Mouse (Mus musculus): ENCODE results near the gene Bri3. TPM values are rescaled to one million over a fixed set of nuclear protein-coding genes. Genes with fewer than 3 reads are reported as not detected.
A peak's percentile ranks its signal among the peaks of the same experiment; 100 is the strongest.

Gene Bri3
- polyA plus RNA-seq, 1 experiment from 2014 or later: 139 TPM

DNA sequence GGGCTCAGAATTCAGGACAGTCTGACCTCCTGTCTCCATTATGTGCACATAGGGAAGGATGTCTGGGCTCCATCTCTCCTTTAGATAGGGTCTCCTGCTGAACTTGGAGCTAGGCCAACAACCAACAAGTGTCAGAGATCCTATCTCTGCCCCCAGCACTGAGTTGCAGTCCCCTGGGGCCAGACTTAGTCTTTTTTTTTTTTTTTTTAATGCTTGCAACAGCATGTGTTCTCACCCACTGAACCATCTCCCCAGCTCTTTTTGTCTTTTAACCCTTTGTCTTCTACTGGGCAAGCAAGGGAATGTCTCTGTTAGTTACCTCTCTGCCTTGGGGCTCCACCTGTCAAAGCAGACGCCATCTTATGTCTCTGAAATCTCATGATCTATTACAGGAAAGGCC is 5.3 kb upstream of the Bri3 start:
- no peak overlapping the region for H3K27ac ChIP-seq
- no peak overlapping the region for H3K9ac ChIP-seq
- no peaks in the 10 kb centered on the region; the same call in 1 of the 2 replicates for H3K4me1 ChIP-seq
- H3K4me2 ChIP-seq: no peak overlapping the region
- no peaks in the 10 kb centered on the region for H3K27me3 ChIP-seq
- no peaks in the 10 kb centered on the region for H3K9me3 ChIP-seq
- no peaks in the 10 kb centered on the region for H3K36me3 ChIP-seq (replicated peaks)
- no peak overlapping the region for H3K4me3 ChIP-seq (replicated peaks)
- WGBS: 77% methylated on average over 1 of the region's 1 CpGs
- no peak for ATAC-seq (ENCODE audit: low FRiP score)

DNA sequence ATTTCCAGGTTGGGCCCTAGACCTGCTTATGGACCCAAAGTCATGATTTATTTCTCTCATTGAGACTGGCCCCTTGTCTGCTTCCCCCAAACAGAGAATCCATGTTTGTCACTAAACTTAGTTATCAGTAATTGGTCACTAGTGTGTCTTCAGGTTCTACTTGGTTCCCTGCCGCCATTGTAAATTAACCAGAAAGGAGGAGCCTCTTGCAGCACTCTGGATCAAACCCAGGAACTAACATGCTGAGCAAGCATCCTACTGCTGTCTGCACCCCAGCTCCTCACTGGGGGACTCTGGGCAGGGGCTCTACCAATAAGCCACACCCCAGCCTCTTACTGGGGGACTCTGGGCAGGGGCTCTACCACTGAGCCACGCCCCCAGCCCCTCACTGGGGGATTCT is 1.4 kb downstream of the Bri3 start:
- no peak for ATAC-seq (ENCODE audit: low FRiP score)
- Histone ChIP-seq H3K27ac (no peak overlapping the region), H3K9ac (no peak overlapping the region), H3K27me3 (no peaks in the 10 kb centered on the region), H3K36me3 (replicated peaks) (no peaks in the 10 kb centered on the region), H3K9me3 (no peaks in the 10 kb centered on the region), H3K4me2 (no peak overlapping the region), H3K4me3 (replicated peaks) (no peak overlapping the region), H3K4me1 (no peaks in the 10 kb centered on the region; the same call in 1 of the 2 replicates)
- 78% methylated on average over 2 of the region's 2 CpGs for WGBS

DNA sequence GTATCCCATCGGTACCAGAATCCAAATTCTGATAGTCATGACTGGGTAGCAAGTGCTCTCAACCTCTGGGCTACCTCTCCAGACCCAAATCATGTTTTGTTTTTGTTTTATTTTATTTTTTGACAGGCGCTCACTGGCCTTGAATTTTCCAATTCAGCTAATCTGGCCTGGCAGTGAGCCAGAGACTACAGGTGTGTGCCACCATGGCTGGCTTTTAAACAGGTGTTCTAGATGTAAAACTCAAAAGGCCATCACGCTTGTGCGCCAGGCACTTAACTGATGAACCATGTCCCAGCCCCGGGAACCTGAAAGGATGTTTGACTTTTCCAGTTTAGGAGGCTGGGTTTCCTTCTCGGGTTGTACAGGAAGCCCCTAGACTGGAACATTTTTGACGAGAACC is 2.4 kb downstream of the Bri3 start:
- Histone ChIP-seq H3K27ac (no peak overlapping the region), H3K9ac (no peak overlapping the region), H3K4me1 (no peaks in the 10 kb centered on the region; the same call in 1 of the 2 replicates), H3K36me3 (replicated peaks) (no peaks in the 10 kb centered on the region), H3K4me2 (no peak overlapping the region), H3K4me3 (replicated peaks) (no peak overlapping the region), H3K9me3 (no peaks in the 10 kb centered on the region), H3K27me3 (no peaks in the 10 kb centered on the region)
- 93% methylated on average over 7 of the region's 7 CpGs for WGBS
- no peak for ATAC-seq (ENCODE audit: low FRiP score)

DNA sequence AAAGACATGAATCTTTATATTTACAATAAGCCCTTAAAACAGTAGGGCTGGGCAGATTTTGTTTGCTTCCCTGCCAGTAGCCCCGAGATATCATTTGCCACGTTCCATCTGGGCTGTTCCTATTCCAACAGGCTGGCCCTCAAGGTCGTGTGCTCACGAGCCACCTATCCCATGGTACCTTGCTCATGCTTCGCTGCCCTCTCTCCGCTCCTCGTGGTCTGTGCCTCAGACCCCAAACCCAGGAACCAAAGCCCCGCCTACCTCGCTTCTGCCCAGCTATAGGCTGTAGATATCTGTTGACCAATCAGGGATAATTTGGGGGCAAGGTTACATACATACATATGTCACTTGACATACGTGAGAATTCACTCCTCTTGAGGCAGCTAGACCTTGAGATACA is 3.1 kb downstream of the Bri3 start:
- no peaks in the 10 kb centered on the region for H3K4me1 ChIP-seq
- H3K36me3 ChIP-seq (replicated peaks): no peaks in the 10 kb centered on the region
- H3K27ac ChIP-seq: no peak overlapping the region
- H3K9ac ChIP-seq: no peak overlapping the region
- 87% methylated on average over 10 of the region's 10 CpGs for WGBS
- ATAC-seq (ENCODE audit: low FRiP score): no peak
- no peak overlapping the region for H3K4me2 ChIP-seq
- H3K4me3 ChIP-seq (replicated peaks): no peak overlapping the region
- H3K27me3 ChIP-seq: no peaks in the 10 kb centered on the region
- no peaks in the 10 kb centered on the region for H3K9me3 ChIP-seq

DNA sequence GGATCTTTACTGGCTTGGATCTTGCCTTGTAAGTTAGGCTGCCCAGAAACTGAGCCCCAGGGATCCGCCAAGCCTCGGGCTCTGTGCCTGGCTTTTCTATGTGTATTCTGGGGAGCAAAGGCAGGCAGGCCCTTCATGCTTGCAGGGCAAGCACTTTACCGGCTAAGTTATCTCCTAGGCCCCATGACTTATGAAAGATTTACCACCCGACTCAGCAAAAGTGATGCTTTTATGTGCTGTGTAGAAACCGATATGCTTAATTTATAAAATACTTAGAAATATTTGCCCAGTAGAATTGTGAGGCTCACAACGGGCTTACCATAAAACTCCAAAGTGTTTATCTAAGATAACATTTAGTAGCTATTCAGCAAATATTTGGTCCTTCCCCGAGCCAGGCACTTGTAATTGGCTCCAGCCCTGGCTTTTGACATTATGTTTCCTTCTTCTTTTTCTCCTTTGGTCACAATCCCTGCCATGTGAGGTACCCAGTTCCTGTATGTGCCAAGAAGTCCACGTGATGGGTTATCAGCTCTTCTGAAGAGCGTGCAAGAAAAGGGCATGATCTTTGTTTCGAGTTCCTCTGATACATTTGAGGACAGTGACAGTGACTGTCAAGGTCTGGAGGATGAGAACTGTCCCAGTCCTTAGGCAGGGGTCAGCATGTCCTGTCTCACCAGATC is 3.8 kb downstream of the Bri3 start:
- WGBS: 87% methylated on average over 10 of the region's 10 CpGs
- no peaks in the 10 kb centered on the region for H3K4me1 ChIP-seq
- H3K9ac ChIP-seq: no peak overlapping the region
- no peaks in the 10 kb centered on the region for H3K9me3 ChIP-seq
- H3K4me3 ChIP-seq (replicated peaks): no peak overlapping the region
- H3K4me2 ChIP-seq: no peak overlapping the region
- no peak overlapping the region for H3K27ac ChIP-seq
- ATAC-seq (ENCODE audit: low FRiP score): no peak
- no peaks in the 10 kb centered on the region for H3K27me3 ChIP-seq
- H3K36me3 ChIP-seq (replicated peaks): no peaks in the 10 kb centered on the region

DNA sequence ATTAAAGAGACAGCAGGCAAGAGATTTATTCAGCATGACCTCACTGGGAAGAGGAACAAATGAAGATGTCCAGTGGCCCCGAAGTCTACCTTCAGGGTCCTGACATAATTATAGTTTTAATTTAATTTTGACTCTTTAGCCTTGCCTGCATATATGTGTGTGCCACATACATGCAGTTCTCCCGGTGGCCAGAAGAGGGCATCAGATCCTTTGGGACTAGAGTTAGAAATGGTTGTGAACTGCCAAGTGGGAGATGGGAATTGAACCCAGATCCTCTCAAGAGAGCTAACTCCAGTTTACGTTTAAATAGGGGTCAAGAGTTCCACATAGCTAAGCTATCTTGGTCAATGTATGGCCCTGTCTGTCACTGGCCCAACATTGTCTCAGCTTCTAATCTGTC is 5.6 kb downstream of the Bri3 start:
- ATAC-seq (ENCODE audit: low FRiP score): no peak
- peaks cover 6% of the 10 kb centered on the region for H3K4me1 ChIP-seq
- no peaks in the 10 kb centered on the region for H3K27me3 ChIP-seq
- WGBS: 83% methylated on average over 3 of the region's 3 CpGs
- H3K4me2 ChIP-seq: no peak overlapping the region
- no peaks in the 10 kb centered on the region for H3K36me3 ChIP-seq (replicated peaks)
- no peaks in the 10 kb centered on the region for H3K9me3 ChIP-seq
- H3K9ac ChIP-seq: no peak overlapping the region
- no peak overlapping the region for H3K27ac ChIP-seq
- no peak overlapping the region for H3K4me3 ChIP-seq (replicated peaks)

DNA sequence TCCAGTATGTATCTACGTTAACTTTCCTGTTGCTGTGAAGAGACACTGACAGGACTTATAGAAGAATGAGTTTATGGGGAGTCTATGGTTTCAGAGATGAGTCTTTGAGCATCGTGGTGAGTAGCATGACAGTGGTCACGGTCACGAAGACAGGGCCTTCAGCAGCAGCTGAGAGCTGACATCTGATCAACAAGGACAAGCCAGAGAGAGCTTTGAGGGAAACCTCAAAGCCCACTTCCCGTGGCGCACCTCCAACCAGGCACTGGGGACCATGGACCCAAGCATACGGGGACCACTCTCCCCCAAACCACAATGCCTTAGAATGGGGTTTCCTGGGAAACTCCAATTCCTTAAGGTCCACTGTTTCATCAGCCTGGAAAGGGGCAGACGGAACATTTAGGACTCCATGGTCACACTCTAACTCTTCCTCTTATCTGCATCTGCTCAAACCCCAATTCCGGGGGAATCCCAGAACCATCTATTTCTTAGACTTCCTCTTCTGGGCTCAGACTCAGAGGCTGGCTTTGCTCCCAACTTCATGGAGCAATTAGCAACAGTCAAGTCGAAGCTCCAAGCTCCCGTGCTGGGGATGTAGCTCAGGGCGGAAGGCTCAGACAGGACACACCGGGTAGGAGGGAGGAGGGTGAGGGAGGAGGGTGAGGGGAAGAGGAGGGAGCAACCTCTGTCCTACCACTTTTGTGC is 7.8 kb downstream of the Bri3 start:
- H3K4me2 ChIP-seq: no peak overlapping the region
- H3K9ac ChIP-seq: no peak overlapping the region
- H3K4me3 ChIP-seq (replicated peaks): no peak overlapping the region
- no peaks in the 10 kb centered on the region for H3K36me3 ChIP-seq (replicated peaks)
- peaks cover 14% of the 10 kb centered on the region for H3K4me1 ChIP-seq
- H3K9me3 ChIP-seq: no peaks in the 10 kb centered on the region
- H3K27ac ChIP-seq: no peak overlapping the region
- ATAC-seq (ENCODE audit: low FRiP score): no peak
- no peaks in the 10 kb centered on the region for H3K27me3 ChIP-seq
- WGBS: 92% methylated on average over 13 of the region's 13 CpGs

DNA sequence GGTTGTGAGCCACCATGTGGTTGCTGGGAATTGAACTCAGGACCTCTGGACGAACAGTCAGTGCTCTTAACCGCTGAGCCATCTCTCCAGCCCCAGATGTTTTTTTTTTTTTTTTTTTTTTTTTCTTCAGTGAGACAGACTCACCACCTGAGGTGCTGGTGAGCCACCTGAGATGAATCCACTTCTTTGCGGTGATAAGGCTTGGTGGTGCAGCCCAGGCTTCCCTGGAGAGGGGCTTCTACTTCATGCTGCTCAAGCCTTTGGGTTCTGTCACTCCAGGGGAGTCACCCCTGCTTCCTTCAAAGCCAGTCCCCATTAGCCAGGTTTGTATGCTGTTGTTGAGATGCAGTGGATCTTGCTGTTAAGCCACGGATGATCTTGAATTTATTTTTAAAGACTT is 9.0 kb downstream of the Bri3 start:
- Histone ChIP-seq H3K36me3 (replicated peaks) (peaks cover 1% of the 10 kb centered on the region; the same call in 1 of the 2 replicates), H3K4me2 (no peak overlapping the region), H3K9me3 (no peaks in the 10 kb centered on the region), H3K27me3 (no peaks in the 10 kb centered on the region), H3K4me1 (peaks cover 26% of the 10 kb centered on the region), H3K4me3 (replicated peaks) (no peak overlapping the region), H3K27ac (no peak overlapping the region), H3K9ac (no peak overlapping the region)
- 73% methylated on average over 4 of the region's 4 CpGs for WGBS
- no peak for ATAC-seq (ENCODE audit: low FRiP score)

DNA sequence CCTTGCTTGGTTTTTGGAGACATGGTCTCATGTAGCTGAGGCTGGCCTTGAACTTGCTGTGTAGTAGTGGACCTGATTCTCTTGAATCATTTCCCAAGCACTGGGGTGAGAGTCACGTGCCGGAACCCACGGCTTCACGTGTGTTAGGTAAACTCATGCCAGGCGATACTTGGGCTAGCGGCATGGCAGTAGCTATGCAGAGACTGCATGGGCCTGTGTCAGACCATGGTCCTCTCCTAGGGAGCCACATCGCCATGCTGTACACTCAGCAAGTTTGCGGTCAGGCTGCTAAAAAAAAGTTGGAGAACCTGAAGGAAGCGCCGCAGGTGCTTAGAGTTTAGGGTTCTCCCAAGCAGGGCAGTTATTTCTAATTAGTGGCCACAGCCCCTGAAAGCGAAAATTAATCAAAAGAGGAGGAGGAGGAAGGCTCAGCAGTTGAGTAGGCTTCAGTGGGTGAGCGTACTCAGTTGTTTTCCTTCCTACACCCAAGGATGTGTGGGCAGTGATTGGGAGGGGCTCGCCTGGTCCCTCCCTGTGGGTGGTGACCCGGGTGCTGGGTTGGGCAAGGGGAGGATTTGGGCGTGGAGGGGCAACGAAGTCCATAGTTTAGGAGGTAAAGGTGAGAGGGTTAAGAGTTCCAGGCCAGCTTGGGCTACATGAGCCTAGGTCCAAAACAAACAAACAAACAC is 10.0 kb downstream of the Bri3 start:
- peak; percentile 7; the same call in 1 of the 2 replicates for ATAC-seq (ENCODE audit: low FRiP score)
- Histone ChIP-seq H3K27me3 (no peaks in the 10 kb centered on the region), H3K9ac (no peak overlapping the region), H3K4me1 (peaks cover 36% of the 10 kb centered on the region), H3K9me3 (no peaks in the 10 kb centered on the region), H3K4me2 (peak overlapping the region; percentile 85), H3K27ac (no peak overlapping the region), H3K4me3 (replicated peaks) (peak overlapping the region; percentile 98), H3K36me3 (replicated peaks) (peaks cover 9% of the 10 kb centered on the region; the same call in 1 of the 2 replicates)
- 57% methylated on average over 16 of the region's 16 CpGs for WGBS

DNA sequence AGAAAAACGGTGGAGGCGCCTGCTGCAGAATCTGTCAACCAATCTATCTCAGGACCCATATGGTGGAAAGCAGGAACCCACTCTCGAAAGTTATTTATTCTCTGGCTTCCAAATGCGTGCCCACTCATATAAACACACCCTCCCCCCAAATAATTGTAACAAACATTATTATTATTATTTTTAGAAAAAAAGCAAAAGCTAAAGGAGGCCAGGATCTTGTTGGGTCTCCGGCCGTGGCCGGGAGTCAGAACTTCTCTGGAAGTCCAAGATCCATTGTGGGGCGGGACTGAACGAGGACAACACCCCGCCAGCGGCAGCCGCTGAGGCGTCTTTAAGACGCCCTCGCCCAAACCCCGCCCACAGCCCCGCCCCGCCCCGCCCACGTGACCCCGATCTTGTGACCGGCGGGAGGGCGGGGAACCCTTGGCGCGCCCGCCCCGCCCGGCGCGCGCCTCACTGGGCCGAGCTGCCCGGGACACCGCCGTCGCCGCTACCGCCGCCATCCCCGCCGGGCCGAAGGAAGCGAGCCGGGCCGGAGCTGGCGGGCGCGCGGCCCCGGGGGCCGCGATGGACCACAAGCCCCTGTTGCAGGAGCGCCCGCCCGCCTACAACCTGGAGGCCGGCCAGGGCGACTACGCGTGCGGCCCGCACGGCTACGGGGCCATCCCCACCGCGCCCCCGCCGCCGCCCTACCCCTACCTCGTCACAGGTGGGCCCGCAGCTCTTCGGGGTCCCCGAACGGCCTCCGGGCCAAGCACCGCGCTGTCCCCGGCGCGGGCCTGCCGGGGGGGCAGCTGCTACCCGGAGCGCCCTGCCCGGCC is 10.8 kb downstream of the Bri3 start:
- peak overlapping the region; percentile 85 for H3K4me2 ChIP-seq
- ATAC-seq (ENCODE audit: low FRiP score): peak; percentile 81
- no peaks in the 10 kb centered on the region for H3K27me3 ChIP-seq
- WGBS: under 1% methylated on average over 61 of the region's 84 CpGs
- peak overlapping the region; percentile 98 for H3K4me3 ChIP-seq (replicated peaks)
- H3K27ac ChIP-seq: peak overlapping the region; percentile 88
- H3K9ac ChIP-seq: peak overlapping the region; percentile 99
- H3K4me1 ChIP-seq: peaks cover 44% of the 10 kb centered on the region
- peaks cover 9% of the 10 kb centered on the region for H3K36me3 ChIP-seq (replicated peaks)
- H3K9me3 ChIP-seq: no peaks in the 10 kb centered on the region

DNA sequence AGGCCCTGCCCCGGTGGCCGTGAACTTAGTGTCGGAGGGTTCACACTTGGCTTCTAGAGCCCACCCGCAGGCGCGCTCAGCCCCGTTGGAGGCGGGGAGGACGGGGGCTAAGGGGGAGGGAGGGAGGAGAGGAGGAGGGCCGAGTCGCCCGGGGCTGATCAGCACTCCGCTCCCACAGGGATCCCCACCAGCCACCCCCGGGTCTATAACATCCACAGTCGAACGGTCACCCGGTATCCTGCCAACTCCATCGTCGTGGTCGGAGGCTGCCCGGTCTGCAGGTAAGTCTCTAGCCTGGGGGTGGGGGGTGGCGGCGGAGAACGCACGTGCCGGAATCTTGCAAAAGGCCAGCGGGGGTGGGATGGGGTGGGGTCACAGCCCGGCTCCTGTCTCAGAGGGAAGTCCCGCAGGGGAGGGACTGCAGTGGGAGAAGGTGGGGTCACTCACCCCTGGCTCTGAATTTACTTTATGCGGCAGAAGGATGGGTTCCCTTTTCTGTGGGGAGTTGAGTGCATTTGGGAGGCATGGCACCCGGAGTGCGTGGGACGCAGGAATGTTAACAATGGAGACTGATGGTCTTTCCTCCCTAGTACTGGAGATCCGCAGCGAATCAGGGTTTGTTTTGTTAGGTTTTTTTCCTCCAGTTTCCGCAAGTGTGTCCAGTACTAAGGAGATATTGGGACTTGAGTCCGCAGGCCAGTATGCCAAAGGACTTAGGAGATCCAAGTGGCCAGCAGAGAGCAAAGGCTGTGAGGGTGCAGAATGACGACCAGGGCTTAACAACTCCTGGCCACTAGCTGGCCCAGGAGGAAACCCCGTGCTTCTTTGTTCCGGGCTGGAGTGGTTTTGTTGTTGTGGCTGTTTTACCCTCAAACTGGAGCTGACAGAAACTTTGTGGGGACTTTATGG is 11.6 kb downstream of the Bri3 start:
- Histone ChIP-seq H3K36me3 (replicated peaks) (peaks cover 16% of the 10 kb centered on the region), H3K4me2 (peak overlapping the region; percentile 85), H3K27ac (peak overlapping the region; percentile 88), H3K27me3 (no peaks in the 10 kb centered on the region), H3K4me1 (peaks cover 52% of the 10 kb centered on the region), H3K9me3 (no peaks in the 10 kb centered on the region), H3K4me3 (replicated peaks) (peak overlapping the region; percentile 98), H3K9ac (peak overlapping the region; percentile 99)
- under 1% methylated on average over 33 of the region's 40 CpGs for WGBS
- peak; percentile 66 for ATAC-seq (ENCODE audit: low FRiP score)
